Mouse (Mus musculus) yolk sac, embryonic 10.5 days (tissue): ENCODE results near the gene Znrf3.

ENCODE experiments used
- DNase-seq: peaks from one replicate; pipeline ENCODE4 v3.0.0-alpha.2; 2017; ENCODE audit warnings: low spot score

The Znrf3 gene

DNA sequence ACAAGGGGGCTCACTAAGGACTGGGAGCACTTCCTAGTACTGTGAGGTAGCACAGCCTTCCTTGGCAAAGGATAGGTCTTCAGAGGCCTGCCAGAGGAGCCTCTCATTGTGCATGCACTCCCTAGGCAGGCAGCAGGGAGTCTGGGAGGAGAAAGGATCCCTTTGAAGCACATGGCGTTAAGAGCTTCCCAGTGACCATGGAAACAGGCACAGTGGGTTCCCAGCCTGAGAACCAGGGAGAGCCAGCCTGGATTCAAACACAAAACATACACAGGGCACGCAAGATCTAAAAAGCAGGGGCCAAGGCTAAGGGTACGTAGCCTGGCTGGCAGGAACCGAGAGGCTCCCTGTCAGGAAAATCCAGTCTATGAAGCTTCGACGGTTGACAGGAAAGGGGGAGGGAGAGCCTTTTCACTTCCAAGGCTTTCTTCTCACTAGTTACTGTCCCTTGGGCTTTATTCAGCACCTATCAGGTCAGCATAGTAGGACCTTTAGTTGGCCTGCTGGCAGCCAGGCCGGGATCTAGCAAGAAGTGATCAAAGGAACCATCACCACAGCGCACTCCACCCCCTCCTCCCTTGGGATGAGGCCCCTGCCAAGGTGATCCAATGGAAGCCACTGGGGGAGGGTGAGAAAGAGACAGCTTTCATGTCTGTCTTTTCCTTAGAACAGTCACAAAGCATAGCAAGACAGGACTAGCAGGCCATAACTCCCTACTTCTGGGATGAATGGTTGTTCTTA, 126.4 kb downstream of the Znrf3 start:
- no peak for DNase-seq

DNA sequence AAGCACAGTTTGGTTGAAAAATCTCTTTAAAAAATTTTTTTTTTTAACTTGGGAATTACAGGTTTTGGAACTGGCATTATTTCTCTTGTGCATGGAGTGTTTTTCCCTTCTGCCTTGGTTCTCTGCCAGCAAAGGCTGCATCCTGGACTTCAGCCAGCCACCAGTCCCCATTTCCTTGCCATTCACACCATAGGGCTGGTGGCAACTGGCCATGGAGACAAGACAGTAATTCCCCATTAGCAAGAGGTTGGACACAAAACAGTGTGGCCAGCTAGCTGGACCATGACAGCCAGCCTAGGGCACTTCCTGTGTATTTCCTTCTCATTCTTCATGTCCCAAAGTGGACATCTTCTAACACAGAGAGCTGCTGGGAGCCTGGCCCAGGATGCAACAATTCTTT, 129.9 kb downstream of the Znrf3 start:
- DNase-seq = no peak

- DNase-seq = no peak
These were observed 130.3 kb downstream of the Znrf3 start for GRCm38 (mm10) chr11:5314330-5314741.

GRCm38 (mm10) chr11:5307024-5307905, 137.4 kb downstream of the Znrf3 start:
- no peak for DNase-seq

GRCm38 (mm10) chr11:5306017-5306416, 138.6 kb downstream of the Znrf3 start:
- DNase-seq = no peak

GRCm38 (mm10) chr11:5304526-5304925, 140.1 kb downstream of the Znrf3 start:
- no peak for DNase-seq

- DNase-seq = no peak
These were observed 146.7 kb downstream of the Znrf3 start for GRCm38 (mm10) chr11:5298007-5298372.

- DNase-seq = peak; percentile 32
These were observed 147.3 kb downstream of the Znrf3 start for GRCm38 (mm10) chr11:5297148-5298006.

DNA sequence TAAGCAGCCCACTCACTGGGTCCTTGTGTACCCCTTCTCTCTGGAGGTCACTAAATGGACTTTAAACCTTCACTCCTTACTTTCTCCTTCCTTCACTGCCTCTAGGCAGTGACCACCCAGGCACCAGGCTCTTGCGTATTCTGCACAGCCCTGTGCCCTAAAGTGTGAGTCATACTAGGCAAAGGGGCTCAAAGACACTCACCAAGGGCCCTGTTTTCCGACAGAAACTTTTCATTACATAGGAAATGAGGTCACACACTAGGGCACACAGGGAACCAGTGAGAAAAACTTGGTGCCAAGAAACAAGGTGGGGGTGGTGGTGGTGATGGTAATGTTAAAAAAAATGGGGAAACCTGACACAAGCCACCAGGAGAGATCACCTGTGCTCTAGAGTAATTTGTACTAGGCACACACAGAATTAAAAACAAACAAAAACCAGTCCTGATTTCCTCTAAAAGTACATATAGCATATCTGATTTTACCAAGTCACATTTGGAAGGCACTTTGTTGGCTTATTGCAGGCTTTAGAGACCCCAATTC, 148.0 kb downstream of the Znrf3 start:
- DNase-seq = no peak

DNA sequence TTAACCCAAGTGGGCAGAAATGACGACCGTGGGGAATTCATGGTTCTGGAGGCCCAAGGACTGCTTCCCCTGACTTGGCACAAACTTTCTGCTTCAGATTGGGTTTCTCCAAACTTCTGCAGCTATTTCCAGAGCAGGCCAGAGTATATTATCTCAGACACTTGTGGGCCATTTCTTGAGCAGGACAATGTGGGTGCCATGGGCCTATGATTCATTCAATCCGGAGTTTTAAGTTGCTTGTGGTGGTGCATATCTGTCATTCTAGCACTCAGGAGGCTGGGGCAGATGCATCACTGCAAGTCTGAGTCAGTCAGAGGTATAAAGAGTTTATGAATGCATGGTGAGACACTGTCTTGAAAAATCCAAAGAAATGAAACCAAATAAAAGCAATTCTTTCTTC, 149.8 kb downstream of the Znrf3 start:
- DNase-seq = no peak

DNA sequence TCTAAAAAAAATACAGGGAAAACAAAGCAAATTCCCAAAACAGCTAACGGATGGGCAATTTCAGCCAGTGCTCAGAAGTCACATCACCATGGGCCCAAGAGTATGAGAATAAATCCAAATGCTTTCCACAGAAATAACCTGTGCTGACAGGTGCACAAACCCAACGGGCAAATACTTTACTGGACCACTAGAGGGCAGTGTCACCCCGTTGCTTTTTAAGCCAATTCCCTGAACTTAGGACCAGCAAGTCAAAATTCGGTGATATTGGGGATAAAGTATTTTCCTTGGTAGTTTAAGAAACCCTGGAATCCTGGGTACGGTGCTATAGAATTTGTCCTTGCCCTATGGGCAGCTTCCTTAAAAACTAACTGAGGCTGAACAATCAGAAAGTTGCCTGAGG, 154.0 kb downstream of the Znrf3 start:
- DNase-seq = no peak

GRCm38 (mm10) chr11:5289826-5290580, 154.6 kb downstream of the Znrf3 start:
- DNase-seq = no peak

GRCm38 (mm10) chr11:5283987-5284386, 160.7 kb downstream of the Znrf3 start:
- no peak for DNase-seq

GRCm38 (mm10) chr11:5280932-5281331, 163.7 kb downstream of the Znrf3 start:
- no peak for DNase-seq

DNA sequence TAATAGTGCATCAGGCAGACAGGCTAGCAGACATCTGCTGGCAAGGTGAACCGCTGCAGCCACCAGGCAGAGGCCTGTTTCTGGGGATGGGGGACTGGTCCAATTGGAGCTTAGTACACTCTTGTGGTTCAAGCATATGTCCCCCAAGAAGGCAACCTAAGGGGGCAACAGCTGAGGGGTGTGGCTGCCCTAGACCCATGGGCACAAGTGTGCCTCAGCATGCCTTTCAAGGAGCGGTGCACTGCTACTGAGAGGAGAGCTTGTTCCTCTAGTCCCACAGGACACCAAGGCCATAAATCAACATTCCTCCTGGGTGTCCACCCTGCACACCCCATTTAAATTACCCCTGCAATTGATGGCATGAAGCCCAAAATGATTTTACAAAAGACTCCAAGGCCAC, 166.2 kb downstream of the Znrf3 start:
- DNase-seq = no peak

DNA sequence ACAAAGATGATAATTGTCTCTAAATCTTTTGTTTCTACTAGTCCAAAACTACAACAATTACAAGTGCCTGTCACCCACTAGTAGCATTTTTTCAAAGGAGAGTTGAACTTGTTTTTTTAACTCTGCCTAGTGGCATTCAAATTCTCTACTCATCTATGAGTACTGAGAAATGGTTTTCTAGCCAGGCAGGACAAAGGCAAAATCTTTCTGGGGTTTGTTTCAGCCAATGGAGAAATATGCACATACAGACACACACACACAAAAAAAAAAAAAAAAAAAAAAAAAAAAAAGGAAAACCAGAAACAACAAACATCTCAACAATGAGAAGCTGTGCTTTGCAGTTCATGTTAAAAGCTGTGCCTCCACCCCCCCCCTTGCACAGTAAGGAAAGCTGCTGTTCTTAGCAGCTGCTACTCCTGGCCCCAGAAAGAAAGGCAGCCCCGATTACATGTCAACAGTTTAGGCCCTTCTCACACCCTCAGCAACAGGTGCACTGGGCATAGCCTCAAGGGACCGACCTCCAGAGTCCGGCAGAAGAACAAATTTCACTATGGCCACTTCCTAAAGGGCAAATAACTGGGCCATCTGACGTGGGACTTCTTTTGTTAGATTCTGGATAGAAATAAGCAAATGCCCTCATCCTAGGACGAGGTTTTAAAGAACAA, 167.2 kb downstream of the Znrf3 start:
- DNase-seq = no peak

DNA sequence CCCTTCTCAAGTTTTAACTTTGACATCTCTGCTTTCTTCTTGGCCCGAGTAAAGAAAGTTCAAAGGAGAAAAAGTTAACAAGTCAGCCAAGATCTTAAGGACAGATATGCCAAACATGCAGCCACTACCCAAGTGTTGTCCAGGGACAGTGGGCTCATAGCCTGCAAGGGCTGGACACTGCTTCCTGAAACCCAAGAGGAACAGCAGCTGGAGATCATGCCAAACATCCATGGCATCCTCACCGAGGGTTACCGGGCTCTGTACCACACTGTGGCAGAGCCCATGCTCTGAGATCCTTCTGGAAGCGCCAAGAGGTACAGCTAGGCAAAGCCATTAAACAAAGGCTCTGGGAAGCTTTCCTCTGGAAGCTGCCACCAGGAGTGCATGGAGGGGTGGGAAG, 169.4 kb downstream of the Znrf3 start:
- DNase-seq = no peak

DNA sequence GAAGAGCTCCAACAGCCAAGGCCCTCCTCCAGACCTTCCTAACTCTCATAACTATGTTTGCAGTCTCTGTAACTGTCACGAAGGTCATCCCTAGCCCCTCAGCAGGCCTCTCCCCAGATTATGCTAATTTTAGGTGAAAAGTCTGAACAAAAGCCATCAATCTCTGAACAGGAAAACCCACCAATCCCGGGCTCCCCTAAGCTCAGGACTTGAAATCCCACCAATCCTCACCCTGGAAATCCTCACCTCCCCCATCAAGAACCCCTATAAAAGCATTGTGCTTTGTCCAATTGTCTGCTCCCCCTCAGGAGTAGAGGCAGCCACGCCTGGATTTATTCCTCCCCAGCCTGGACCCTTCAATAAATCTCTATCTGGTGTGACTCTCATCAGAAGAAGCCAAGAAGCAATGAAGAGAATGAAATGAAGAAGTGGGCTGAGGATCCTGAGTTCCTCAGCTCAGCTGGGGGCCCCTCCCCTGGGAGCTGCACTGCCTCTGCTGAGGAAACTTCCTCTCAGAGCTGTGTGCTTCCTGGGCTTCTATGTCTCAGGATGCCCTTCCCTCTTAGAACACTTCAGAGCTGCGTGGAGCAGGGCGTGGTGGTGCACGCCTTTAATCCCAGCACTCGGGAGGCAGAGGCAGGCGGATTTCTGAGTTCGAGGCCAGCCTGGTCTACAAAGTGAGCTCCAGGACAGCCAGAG, 172.0 kb downstream of the Znrf3 start:
- DNase-seq = no peak

DNA sequence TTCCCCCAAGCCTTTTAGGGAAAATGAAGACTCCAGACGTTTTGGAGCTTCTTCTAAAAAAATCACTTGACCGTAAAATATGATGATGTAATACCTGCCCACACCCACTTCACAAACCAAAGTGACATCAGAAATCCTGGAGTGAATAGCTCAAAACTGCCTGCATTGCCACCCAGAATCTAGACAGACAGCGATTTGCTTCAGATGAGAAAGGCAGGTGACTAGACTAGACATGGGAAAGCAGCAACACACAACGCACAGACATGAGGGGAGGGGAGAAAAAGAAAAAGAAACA, 172.6 kb downstream of the Znrf3 start:
- DNase-seq = no peak

DNA sequence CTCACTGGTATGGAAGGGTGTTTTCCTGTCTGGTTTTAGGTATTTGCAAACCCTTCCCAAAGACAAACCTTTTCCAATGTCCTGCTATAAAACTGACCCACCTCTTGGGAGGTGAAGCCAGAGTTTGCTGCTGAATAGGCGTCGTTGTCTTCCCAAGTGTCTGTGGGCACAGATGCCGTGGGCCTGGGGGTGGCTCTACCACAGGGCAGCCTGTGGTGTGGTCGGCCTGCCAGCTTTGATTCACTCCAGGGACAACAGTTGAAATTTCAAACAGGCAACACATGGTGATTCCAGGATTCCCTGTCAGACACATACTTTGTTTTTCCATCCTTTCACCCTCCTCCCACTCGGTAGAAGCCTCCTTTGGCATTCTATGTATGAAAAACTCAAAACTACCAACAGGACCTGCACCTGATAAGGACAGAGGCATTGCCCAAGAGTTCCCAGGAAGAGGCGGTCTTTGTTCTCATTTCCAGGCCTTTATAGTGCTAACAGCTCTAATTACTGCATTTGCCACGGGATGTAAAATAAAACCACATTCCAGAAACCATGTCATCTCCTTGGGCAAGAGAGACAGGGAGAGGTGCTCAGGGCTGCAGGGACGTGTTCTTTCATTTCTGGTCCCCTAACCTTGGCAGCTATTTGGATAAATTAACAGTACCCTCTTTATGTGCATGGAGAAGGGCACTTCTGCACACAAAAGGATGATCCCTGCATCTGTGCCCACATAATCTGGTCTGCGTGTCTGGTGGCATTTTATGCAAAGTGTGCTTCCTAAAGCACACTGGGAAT, 173.2 kb downstream of the Znrf3 start:
- DNase-seq = no peak
